Mouse (Mus musculus) T-helper 17 cell (primary cell): ENCODE data around the gene Pik3cd.

ENCODE experiments used
- in situ Hi-C, 2 experiments: fragments of 300-600 bp; cut with MboI, MseI; formaldehyde crosslinking; loops; 1 replicate in 1 of 2; 2 replicates in 1 of 2; pipeline ENCODE4 v1.15.1; 2025; ENCODE audit warnings: high pct_unique_total_duplicates in 2 of 2

Gene Pik3cd

GRCm38 (mm10) chr4:149609256-149610025, 92.9 kb downstream of the Pik3cd start:
- in situ Hi-C loops, result loop anchor here (5.0 to 10.0 kb wide), 2 partner anchors 62 to 1365 kb away; no protein-coding TSS in a partner anchor

- in situ Hi-C loops, result loop anchor here (5.0 to 10.0 kb wide), 2 partner anchors 61 to 1363 kb away; no protein-coding TSS in a partner anchor
These were observed 94.1 kb downstream of the Pik3cd start for GRCm38 (mm10) chr4:149608309-149608638.

GRCm38 (mm10) chr4:149607591-149608308, 94.6 kb downstream of the Pik3cd start:
- in situ Hi-C loops, result loop anchor here (5.0 to 10.0 kb wide), 2 partner anchors 60 to 1363 kb away; no protein-coding TSS in a partner anchor

- in situ Hi-C loops, result loop anchor here (5.0 to 10.0 kb wide), 2 partner anchors 60 to 1362 kb away; no protein-coding TSS in a partner anchor
These were observed 95.5 kb downstream of the Pik3cd start for GRCm38 (mm10) chr4:149606766-149607358.

GRCm38 (mm10) chr4:149606056-149606455, 96.3 kb downstream of the Pik3cd start:
- in situ Hi-C loops, result loop anchor here (5.0 to 10.0 kb wide), 2 partner anchors 59 to 1361 kb away; no protein-coding TSS in a partner anchor

GRCm38 (mm10) chr4:149604518-149604917, 97.9 kb downstream of the Pik3cd start:
- in situ Hi-C loops, result loop anchor here in 1 of 2 experiments (10.0 kb wide), 1 partner anchor 1360 kb away; no protein-coding TSS in a partner anchor

- in situ Hi-C loops, result loop anchor here in 1 of 2 experiments (10.0 kb wide), 1 partner anchor 1359 kb away; no protein-coding TSS in a partner anchor
These were observed 98.5 kb downstream of the Pik3cd start for GRCm38 (mm10) chr4:149603860-149604259.

- in situ Hi-C loops, result loop anchor here in 1 of 2 experiments (10.0 kb wide), 1 partner anchor 1357 kb away; no protein-coding TSS in a partner anchor
These were observed 100.1 kb downstream of the Pik3cd start for GRCm38 (mm10) chr4:149602236-149602635.

- in situ Hi-C loops, result loop anchor here in 1 of 2 experiments (10.0 kb wide), 1 partner anchor 1357 kb away; no protein-coding TSS in a partner anchor
These were observed 100.9 kb downstream of the Pik3cd start for GRCm38 (mm10) chr4:149601484-149601883.

- in situ Hi-C loops, result loop anchor here in 1 of 2 experiments (10.0 kb wide), 1 partner anchor 1355 kb away; no protein-coding TSS in a partner anchor
These were observed 102.2 kb downstream of the Pik3cd start for GRCm38 (mm10) chr4:149600130-149600529.

- in situ Hi-C loops, result no loop called here
These were observed 102.8 kb downstream of the Pik3cd start for GRCm38 (mm10) chr4:149599549-149599948.
